Mouse (Mus musculus): ENCODE measurements at regions not wholly inside any gene's neighbourhood (a gene's known extent, or its start where the extent isn't known, plus 50 kb on each side); places are given as distances from the start of the nearest gene placed in this dataset.

DNA sequence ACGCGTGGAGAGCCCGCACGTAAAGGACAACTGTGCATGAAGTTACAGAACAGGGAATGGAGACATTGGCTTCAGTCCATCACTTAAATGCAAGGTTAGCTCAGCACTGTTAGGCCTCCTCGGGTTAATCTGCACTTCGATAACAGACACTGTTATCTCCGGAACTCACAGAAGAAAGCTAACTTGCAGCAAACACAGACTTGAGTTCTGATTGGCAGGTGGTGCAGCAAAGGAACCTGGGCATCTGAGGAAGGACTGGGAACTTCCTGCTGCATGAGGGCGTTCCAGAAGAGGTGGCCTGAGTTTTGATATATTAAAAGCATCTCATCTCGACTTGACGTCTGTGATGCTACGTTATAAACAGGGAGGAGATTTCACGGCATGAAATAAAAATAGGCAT, 620.3 kb upstream of the Cdh11 start:
- no peaks in the 10 kb centered on the region for H3K9me3 ChIP-seq (replicated peaks; ENCODE audit: control insufficient read depth, insufficient read depth, low read length, poor library complexity, severe bottlenecking)
- H3K4me1 ChIP-seq (ENCODE audit: control insufficient read depth, insufficient read depth, low read length) = no peaks in the 10 kb centered on the region
- no peak overlapping the region for H3K4me3 ChIP-seq (ENCODE audit: low read depth, low read length)
- no peak overlapping the region for H3K27ac ChIP-seq (ENCODE audit: insufficient read depth, low read length)
- H3K9ac ChIP-seq (ENCODE audit: low read depth, poor library complexity, severe bottlenecking) = no peak overlapping the region
- no peaks in the 10 kb centered on the region for H3K27me3 ChIP-seq (ENCODE audit: control insufficient read depth, insufficient read depth, low read length, poor library complexity, severe bottlenecking)
- H3K36me3 ChIP-seq (ENCODE audit: control insufficient read depth, insufficient read depth, low read length, poor library complexity, severe bottlenecking) = no peaks in the 10 kb centered on the region
- TF ChIP-seq EP300 (IDR thresholded peaks at IDR 0.05; ENCODE audit: insufficient read depth, low read depth, low read length) (no peak), CTCF (IDR thresholded peaks at IDR 0.05; ENCODE audit: low read depth, low read length) (no peak), POLR2A (IDR thresholded peaks at IDR 0.05; ENCODE audit: insufficient read depth, low read length) (no peak)

GRCm38 (mm10) chr8:103406921-103407320, 621.5 kb upstream of the Cdh11 start:
- no peak overlapping the region for H3K27ac ChIP-seq (ENCODE audit: insufficient read depth, low read length)
- TF ChIP-seq EP300 (IDR thresholded peaks at IDR 0.05; ENCODE audit: insufficient read depth, low read depth, low read length) = no peak
- TF ChIP-seq POLR2A (IDR thresholded peaks at IDR 0.05; ENCODE audit: insufficient read depth, low read length) = no peak
- TF ChIP-seq CTCF (IDR thresholded peaks at IDR 0.05; ENCODE audit: low read depth, low read length) = no peak
- no peak overlapping the region for H3K4me3 ChIP-seq (ENCODE audit: low read depth, low read length)
- H3K4me1 ChIP-seq (ENCODE audit: control insufficient read depth, insufficient read depth, low read length) = no peaks in the 10 kb centered on the region
- H3K27me3 ChIP-seq (ENCODE audit: control insufficient read depth, insufficient read depth, low read length, poor library complexity, severe bottlenecking) = no peaks in the 10 kb centered on the region
- no peak overlapping the region for H3K9ac ChIP-seq (ENCODE audit: low read depth, poor library complexity, severe bottlenecking)
- H3K9me3 ChIP-seq (replicated peaks; ENCODE audit: control insufficient read depth, insufficient read depth, low read length, poor library complexity, severe bottlenecking) = no peaks in the 10 kb centered on the region
- H3K36me3 ChIP-seq (ENCODE audit: control insufficient read depth, insufficient read depth, low read length, poor library complexity, severe bottlenecking) = no peaks in the 10 kb centered on the region

DNA sequence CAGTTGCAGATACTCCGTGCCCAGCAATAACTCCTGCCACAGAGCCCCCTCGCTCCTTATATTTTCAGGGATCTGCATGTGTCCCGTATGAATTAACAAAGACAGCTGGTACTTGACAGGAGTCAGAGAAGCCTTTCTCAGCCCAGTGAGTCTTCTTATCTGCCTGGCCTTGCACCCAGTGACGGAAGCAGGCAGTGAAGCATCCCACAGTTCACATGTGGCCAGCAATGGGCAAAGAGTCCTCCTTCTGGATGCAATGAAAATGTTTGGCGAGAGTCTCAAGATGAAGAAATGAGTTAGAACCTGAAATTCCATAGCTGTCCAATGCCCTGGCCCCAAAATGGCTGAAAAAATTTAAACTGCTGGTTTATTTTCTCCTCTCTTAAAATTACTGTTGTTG, 622.2 kb upstream of the Cdh11 start:
- Histone ChIP-seq H3K27ac (ENCODE audit: insufficient read depth, low read length) (no peak overlapping the region), H3K36me3 (ENCODE audit: control insufficient read depth, insufficient read depth, low read length, poor library complexity, severe bottlenecking) (no peaks in the 10 kb centered on the region), H3K9ac (ENCODE audit: low read depth, poor library complexity, severe bottlenecking) (no peak overlapping the region), H3K4me1 (ENCODE audit: control insufficient read depth, insufficient read depth, low read length) (no peaks in the 10 kb centered on the region), H3K9me3 (replicated peaks; ENCODE audit: control insufficient read depth, insufficient read depth, low read length, poor library complexity, severe bottlenecking) (no peaks in the 10 kb centered on the region), H3K27me3 (ENCODE audit: control insufficient read depth, insufficient read depth, low read length, poor library complexity, severe bottlenecking) (no peaks in the 10 kb centered on the region), H3K4me3 (ENCODE audit: low read depth, low read length) (no peak overlapping the region)
- TF ChIP-seq CTCF (IDR thresholded peaks at IDR 0.05; ENCODE audit: low read depth, low read length) (no peak), EP300 (IDR thresholded peaks at IDR 0.05; ENCODE audit: insufficient read depth, low read depth, low read length) (no peak), POLR2A (IDR thresholded peaks at IDR 0.05; ENCODE audit: insufficient read depth, low read length) (no peak)

DNA sequence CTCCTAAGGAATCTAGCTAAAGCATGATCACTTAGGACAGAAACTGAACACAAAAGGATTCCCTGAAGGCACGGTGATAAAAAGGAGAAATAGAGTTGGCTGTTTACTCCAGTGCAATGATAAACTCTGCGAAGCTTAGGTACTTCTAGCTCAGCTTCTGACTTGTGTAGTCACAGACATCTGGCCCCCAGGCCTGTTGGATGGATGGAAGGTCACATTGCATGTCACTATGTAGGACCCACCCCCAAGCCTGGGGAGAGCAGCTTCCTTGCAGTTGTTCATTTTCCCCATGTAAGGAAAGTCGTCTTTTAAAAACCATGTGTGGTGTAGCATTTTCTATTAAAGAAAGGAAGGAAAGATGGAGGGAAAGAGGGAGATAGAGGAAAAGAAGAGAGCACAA, 623.0 kb upstream of the Cdh11 start:
- TF ChIP-seq CTCF (IDR thresholded peaks at IDR 0.05; ENCODE audit: low read depth, low read length) (no peak), POLR2A (IDR thresholded peaks at IDR 0.05; ENCODE audit: insufficient read depth, low read length) (no peak), EP300 (IDR thresholded peaks at IDR 0.05; ENCODE audit: insufficient read depth, low read depth, low read length) (no peak)
- Histone ChIP-seq H3K9me3 (replicated peaks; ENCODE audit: control insufficient read depth, insufficient read depth, low read length, poor library complexity, severe bottlenecking) (no peaks in the 10 kb centered on the region), H3K36me3 (ENCODE audit: control insufficient read depth, insufficient read depth, low read length, poor library complexity, severe bottlenecking) (no peaks in the 10 kb centered on the region), H3K27me3 (ENCODE audit: control insufficient read depth, insufficient read depth, low read length, poor library complexity, severe bottlenecking) (no peaks in the 10 kb centered on the region), H3K4me1 (ENCODE audit: control insufficient read depth, insufficient read depth, low read length) (no peaks in the 10 kb centered on the region), H3K9ac (ENCODE audit: low read depth, poor library complexity, severe bottlenecking) (no peak overlapping the region), H3K4me3 (ENCODE audit: low read depth, low read length) (no peak overlapping the region), H3K27ac (ENCODE audit: insufficient read depth, low read length) (no peak overlapping the region)

GRCm38 (mm10) chr8:103409121-103409551, 623.7 kb upstream of the Cdh11 start:
- H3K9me3 ChIP-seq (replicated peaks; ENCODE audit: control insufficient read depth, insufficient read depth, low read length, poor library complexity, severe bottlenecking) = no peaks in the 10 kb centered on the region
- H3K9ac ChIP-seq (ENCODE audit: low read depth, poor library complexity, severe bottlenecking) = no peak overlapping the region
- H3K36me3 ChIP-seq (ENCODE audit: control insufficient read depth, insufficient read depth, low read length, poor library complexity, severe bottlenecking) = no peaks in the 10 kb centered on the region
- no peak overlapping the region for H3K4me3 ChIP-seq (ENCODE audit: low read depth, low read length)
- H3K27ac ChIP-seq (ENCODE audit: insufficient read depth, low read length) = no peak overlapping the region
- no peaks in the 10 kb centered on the region for H3K4me1 ChIP-seq (ENCODE audit: control insufficient read depth, insufficient read depth, low read length)
- no peak for TF ChIP-seq POLR2A (IDR thresholded peaks at IDR 0.05; ENCODE audit: insufficient read depth, low read length)
- no peak for TF ChIP-seq EP300 (IDR thresholded peaks at IDR 0.05; ENCODE audit: insufficient read depth, low read depth, low read length)
- no peak for TF ChIP-seq CTCF (IDR thresholded peaks at IDR 0.05; ENCODE audit: low read depth, low read length)
- H3K27me3 ChIP-seq (ENCODE audit: control insufficient read depth, insufficient read depth, low read length, poor library complexity, severe bottlenecking) = no peaks in the 10 kb centered on the region

DNA sequence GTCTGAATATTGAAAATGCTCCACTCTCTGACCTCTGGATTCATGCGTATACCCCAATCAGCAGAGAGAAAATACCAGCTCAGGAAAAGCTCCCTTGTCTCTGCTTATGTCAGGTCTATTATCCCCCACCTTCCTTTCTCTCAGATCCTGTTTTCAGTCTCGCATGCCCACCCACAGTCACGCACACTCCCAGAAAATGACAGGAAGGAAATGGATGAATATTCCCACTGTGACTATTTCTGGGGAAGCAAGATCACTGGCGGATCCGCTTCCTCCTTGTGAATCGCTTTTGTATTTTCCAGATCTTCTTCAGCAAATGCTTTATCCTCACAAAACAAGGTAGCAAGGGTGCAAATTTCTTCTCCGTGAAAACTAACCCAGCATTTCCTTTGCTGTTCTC, 627.3 kb upstream of the Cdh11 start:
- TF ChIP-seq CTCF (IDR thresholded peaks at IDR 0.05; ENCODE audit: low read depth, low read length) (no peak), POLR2A (IDR thresholded peaks at IDR 0.05; ENCODE audit: insufficient read depth, low read length) (no peak)

More for the DNA sequence above, 627.3 kb upstream of the Cdh11 start:
- Histone ChIP-seq H3K9me3 (replicated peaks; ENCODE audit: control insufficient read depth, insufficient read depth, low read length, poor library complexity, severe bottlenecking) (no peaks in the 10 kb centered on the region), H3K4me1 (ENCODE audit: control insufficient read depth, insufficient read depth, low read length) (no peaks in the 10 kb centered on the region), H3K36me3 (ENCODE audit: control insufficient read depth, insufficient read depth, low read length, poor library complexity, severe bottlenecking) (no peaks in the 10 kb centered on the region), H3K27ac (ENCODE audit: insufficient read depth, low read length) (no peak overlapping the region), H3K27me3 (ENCODE audit: control insufficient read depth, insufficient read depth, low read length, poor library complexity, severe bottlenecking) (no peaks in the 10 kb centered on the region), H3K9ac (ENCODE audit: low read depth, poor library complexity, severe bottlenecking) (no peak overlapping the region), H3K4me3 (ENCODE audit: low read depth, low read length) (no peak overlapping the region)
